Mouse (Mus musculus): ENCODE data around the gene Olfr965.

DNA sequence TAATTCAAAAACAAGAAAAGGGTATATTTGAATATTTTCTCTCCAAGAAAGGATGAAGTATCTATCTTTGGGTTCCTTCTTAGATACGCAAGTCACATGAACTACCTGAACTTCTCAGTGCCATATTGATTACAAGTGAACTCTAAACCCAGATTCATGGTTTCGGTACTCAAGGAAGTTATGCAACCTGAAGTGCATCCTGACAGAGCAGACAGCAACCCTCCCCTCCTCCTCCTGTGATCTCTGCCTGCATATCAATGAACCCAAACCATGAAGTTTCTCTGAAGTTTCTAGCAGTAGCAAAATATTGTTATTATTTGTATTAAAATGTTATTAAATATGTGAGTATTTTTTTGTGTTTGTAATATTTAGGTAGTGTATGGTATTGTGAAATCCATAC lies 32.6 kb upstream of the Olfr965 start:
- no peak for TF ChIP-seq MAX (IDR thresholded peaks at IDR 0.05; ENCODE audit: low read depth)
- TF ChIP-seq POLR2A (IDR thresholded peaks at IDR 0.05; ENCODE audit: insufficient read length, low read depth), result no peak
- TF ChIP-seq USF1 (IDR thresholded peaks at IDR 0.05; ENCODE audit: low read depth), result no peak
- no peak for TF ChIP-seq TCF12 (IDR thresholded peaks at IDR 0.05; ENCODE audit: insufficient read depth, poor library complexity, severe bottlenecking)
